Mouse (Mus musculus) stomach, embryonic 15.5 days (tissue): ENCODE data around the gene Ehbp1l1. TPM values are rescaled to one million over a fixed set of nuclear protein-coding genes. Genes with fewer than 3 reads are reported as not detected.

Source experiments
- ATAC-seq: fragments of 200-750 bp; cut with Nextera tagmentation; 2 replicates; pipeline ENCODE4 v1.8.0; 2017; ENCODE audit warnings: low read depth, moderate number of reproducible peaks, moderate TSS enrichment; ENCODE audit not compliant: insufficient read depth, low FRiP score
- H3K27ac ChIP-seq: fragments of 300-500 bp; sonication (generic); 2 replicates; pipeline ENCODE4 v1.5.1; 2015; ENCODE audit warnings: mild to moderate bottlenecking, inconsistent platforms
- H3K27me3 ChIP-seq: fragments of 300-500 bp; sonication (generic); replicated peaks from 2 replicates; pipeline ENCODE4 v1.6.1; 2015; ENCODE audit warnings: inconsistent platforms
- H3K36me3 ChIP-seq: fragments of 300-500 bp; sonication (generic); 2 replicates; pipeline ENCODE4 v1.6.1; 2015; ENCODE audit warnings: inconsistent platforms
- H3K4me1 ChIP-seq: fragments of 300-500 bp; sonication (generic); 2 replicates; pipeline ENCODE4 v1.6.1; 2015; ENCODE audit warnings: inconsistent platforms
- H3K4me2 ChIP-seq: fragments of 300-500 bp; sonication (generic); 2 replicates; pipeline ENCODE4 v1.6.1; 2015; ENCODE audit warnings: mild to moderate bottlenecking, inconsistent platforms
- H3K4me3 ChIP-seq: fragments of 300-500 bp; sonication (generic); replicated peaks from 2 replicates; pipeline ENCODE4 v1.5.1; 2015; ENCODE audit warnings: inconsistent platforms
- H3K9ac ChIP-seq: fragments of 300-500 bp; sonication (generic); 2 replicates; pipeline ENCODE4 v1.6.1; 2015; ENCODE audit warnings: inconsistent platforms
- H3K9me3 ChIP-seq: fragments of 300-500 bp; sonication (generic); 2 replicates; pipeline ENCODE4 v1.6.1; 2016; ENCODE audit warnings: inconsistent platforms
- WGBS: fragments of 180-500 bp; shearing (Covaris S2); methylation state at CpG from one replicate; pipeline ENCODE4 v1.1.7; 2015; 5-methylcytosine and 5-hydroxymethylcytosine counted together
- polyA plus RNA-seq: library from polyadenylated mRNA; unstranded; fragments of >200 nt; fragmentation: Nextera tagmentation; extraction: Ambion mirVana; gene quantifications from 2 replicates; pipeline ENCODE4 v1.2.1, GENCODE M21; 2015

Gene Ehbp1l1
- polyA plus RNA-seq, 1 experiment from 2014 or later = 50.0 TPM

- Histone ChIP-seq H3K27me3 (peaks cover 34% of the 10 kb centered on the region), H3K4me3 (no peak overlapping the region), H3K27ac (no peak overlapping the region), H3K4me2 (no peak overlapping the region), H3K9me3 (no peaks in the 10 kb centered on the region), H3K4me1 (peaks cover 34% of the 10 kb centered on the region), H3K9ac (no peak overlapping the region), H3K36me3 (no peaks in the 10 kb centered on the region)
- WGBS = 42% methylated on average over 12 of the region's 12 CpGs
- ATAC-seq = no peak
Observed at GRCm38 (mm10) chr19:5746907-5747363, 20.8 kb upstream of the Ehbp1l1 start.

GRCm38 (mm10) chr19:5745756-5746710 lies 19.9 kb upstream of the Ehbp1l1 start:
- H3K27me3 ChIP-seq = peaks cover 25% of the 10 kb centered on the region
- peaks cover 34% of the 10 kb centered on the region for H3K4me1 ChIP-seq
- H3K9ac ChIP-seq = peak overlapping the region; percentile 10; the same call in 1 of the 2 replicates
- H3K4me3 ChIP-seq = peak overlapping the region; percentile 19
- no peaks in the 10 kb centered on the region for H3K9me3 ChIP-seq
- no peak overlapping the region for H3K27ac ChIP-seq
- H3K36me3 ChIP-seq = no peaks in the 10 kb centered on the region
- 15% methylated on average over 33 of the region's 36 CpGs for WGBS
- no peak for ATAC-seq
- peak overlapping the region; percentile 53 for H3K4me2 ChIP-seq

GRCm38 (mm10) chr19:5743576-5743975 lies 17.5 kb upstream of the Ehbp1l1 start:
- Histone ChIP-seq H3K36me3 (no peaks in the 10 kb centered on the region), H3K4me2 (peak overlapping the region; percentile 97), H3K4me3 (0 out of 2 replicates have a peak overlapping the region, but pooled peaks have one; percentile 68), H3K27me3 (peaks cover 15% of the 10 kb centered on the region), H3K9ac (no peak overlapping the region), H3K4me1 (peaks cover 45% of the 10 kb centered on the region), H3K27ac (no peak overlapping the region), H3K9me3 (no peaks in the 10 kb centered on the region)
- WGBS = 47% methylated on average over 5 of the region's 5 CpGs
- ATAC-seq = no peak

- H3K27me3 ChIP-seq = peaks cover 12% of the 10 kb centered on the region; the same call in 1 of the 2 replicates
- WGBS = 2% methylated on average over 32 of the region's 32 CpGs
- H3K36me3 ChIP-seq = no peaks in the 10 kb centered on the region
- peaks cover 45% of the 10 kb centered on the region for H3K4me1 ChIP-seq
- no peak for ATAC-seq
- peak overlapping the region; percentile 68 for H3K4me3 ChIP-seq
- peak overlapping the region; percentile 58 for H3K9ac ChIP-seq
- peak overlapping the region; percentile 97 for H3K4me2 ChIP-seq
- H3K9me3 ChIP-seq = no peaks in the 10 kb centered on the region
- peak overlapping the region; percentile 91 for H3K27ac ChIP-seq
Observed at GRCm38 (mm10) chr19:5742241-5742641, 16.1 kb upstream of the Ehbp1l1 start.

GRCm38 (mm10) chr19:5741641-5742240 lies 15.6 kb upstream of the Ehbp1l1 start:
- peak; percentile 80 for ATAC-seq
- H3K4me3 ChIP-seq = peak overlapping the region; percentile 68
- WGBS = 2% methylated on average over 53 of the region's 55 CpGs
- H3K4me1 ChIP-seq = peaks cover 45% of the 10 kb centered on the region
- H3K27ac ChIP-seq = peak overlapping the region; percentile 91
- H3K27me3 ChIP-seq = peaks cover 11% of the 10 kb centered on the region; the same call in 1 of the 2 replicates
- H3K4me2 ChIP-seq = peak overlapping the region; percentile 97
- H3K36me3 ChIP-seq = no peaks in the 10 kb centered on the region
- H3K9me3 ChIP-seq = no peaks in the 10 kb centered on the region
- H3K9ac ChIP-seq = peak overlapping the region; percentile 58

GRCm38 (mm10) chr19:5740320-5741317 lies 14.5 kb upstream of the Ehbp1l1 start, which contains the start of gene Ltbp3:
Gene Ltbp3 (plus strand): TSS chr19:5740904.
- peak; percentile 47; the same call in 1 of the 2 replicates for ATAC-seq
- no peaks in the 10 kb centered on the region for H3K36me3 ChIP-seq
- H3K4me3 ChIP-seq = peak within 1 kb of the TSS; percentile 68
- H3K27ac ChIP-seq = peak within 1 kb of the TSS; percentile 91
- peaks cover 35% of the 10 kb centered on the region for H3K4me1 ChIP-seq
- H3K9ac ChIP-seq = peak within 1 kb of the TSS; percentile 58; the same call in 1 of the 2 replicates
- WGBS = 38% methylated on average over 13 of the region's 14 CpGs
- H3K4me2 ChIP-seq = peak within 1 kb of the TSS; percentile 97
- peaks cover 6% of the 10 kb centered on the region; the same call in 1 of the 2 replicates for H3K27me3 ChIP-seq
- no peaks in the 10 kb centered on the region for H3K9me3 ChIP-seq

GRCm38 (mm10) chr19:5739446-5739845 lies 13.3 kb upstream of the Ehbp1l1 start:
- Histone ChIP-seq H3K36me3 (no peaks in the 10 kb centered on the region), H3K4me3 (no peak overlapping the region), H3K4me1 (peaks cover 29% of the 10 kb centered on the region), H3K9me3 (no peaks in the 10 kb centered on the region), H3K4me2 (no peak overlapping the region), H3K27me3 (0 out of 2 replicates have a peak, but pooled peaks cover 2% of the 10 kb centered on the region), H3K9ac (no peak overlapping the region), H3K27ac (no peak overlapping the region)
- no peak for ATAC-seq
- WGBS = 56% methylated on average over 2 of the region's 2 CpGs

GRCm38 (mm10) chr19:5734325-5734724 lies 8.2 kb upstream of the Ehbp1l1 start:
- Histone ChIP-seq H3K36me3 (no peaks in the 10 kb centered on the region), H3K9me3 (no peaks in the 10 kb centered on the region), H3K4me3 (no peak overlapping the region), H3K27me3 (no peaks in the 10 kb centered on the region), H3K9ac (no peak overlapping the region), H3K27ac (no peak overlapping the region), H3K4me1 (peaks cover 20% of the 10 kb centered on the region), H3K4me2 (no peak overlapping the region)
- 80% methylated on average over 9 of the region's 9 CpGs for WGBS
- no peak for ATAC-seq

GRCm38 (mm10) chr19:5731264-5731978 lies 5.3 kb upstream of the Ehbp1l1 start:
- Histone ChIP-seq H3K4me1 (peaks cover 42% of the 10 kb centered on the region), H3K27ac (no peak overlapping the region), H3K27me3 (no peaks in the 10 kb centered on the region), H3K4me3 (peak overlapping the region; percentile 69), H3K36me3 (no peaks in the 10 kb centered on the region), H3K9ac (peak overlapping the region; percentile 68), H3K4me2 (peak overlapping the region; percentile 87), H3K9me3 (no peaks in the 10 kb centered on the region)
- peak; percentile 82 for ATAC-seq
- WGBS = under 1% methylated on average over 47 of the region's 47 CpGs

- peak overlapping the region; percentile 68 for H3K9ac ChIP-seq
- H3K4me2 ChIP-seq = peak overlapping the region; percentile 87
- no peak for ATAC-seq
- H3K27me3 ChIP-seq = no peaks in the 10 kb centered on the region
- H3K27ac ChIP-seq = no peak overlapping the region
- no peaks in the 10 kb centered on the region for H3K36me3 ChIP-seq
- peak overlapping the region; percentile 69 for H3K4me3 ChIP-seq
- H3K4me1 ChIP-seq = peaks cover 49% of the 10 kb centered on the region
- no peaks in the 10 kb centered on the region for H3K9me3 ChIP-seq
- WGBS = 74% methylated on average over 29 of the region's 29 CpGs
Observed at GRCm38 (mm10) chr19:5730314-5731186, 4.4 kb upstream of the Ehbp1l1 start.
